Comparison of ENCODE assay signal across 14 mouse cellular contexts in the genomic region with DNA sequence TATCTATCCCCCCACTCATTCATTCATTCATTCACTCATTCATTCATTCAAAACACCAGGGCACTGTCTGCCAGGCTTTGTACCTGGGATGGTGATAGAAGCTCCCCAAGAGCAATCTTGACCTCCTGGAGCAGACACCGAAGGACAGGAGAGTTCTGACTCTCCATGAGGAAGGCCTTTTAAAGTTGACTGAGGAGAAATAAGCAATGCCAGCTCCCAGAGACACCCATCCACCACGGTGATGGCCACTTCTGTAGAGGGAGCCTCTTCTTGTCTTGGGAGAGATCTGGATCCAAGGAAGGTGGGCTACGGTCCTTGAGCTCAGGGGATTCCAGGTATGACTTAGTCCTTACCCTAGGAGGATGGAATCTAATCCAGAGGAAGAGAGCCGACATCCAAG. TPM values are rescaled to one million over a fixed set of nuclear protein-coding genes. Genes with fewer than 3 reads are reported as not detected.
DNase-seq lines count a peak whose midpoint lies in the region; TF ChIP-seq lines count a peak whose summit lies in the region.
"Had no signal": no experiment of that assay in that cellular context is flagged by ENCODE, and none has a peak within 500 bp of the region (broad histone marks: within the 10 kb centered on the region; RNA-seq: fewer than 3 reads in every experiment).

A gene (plus strand): TSS at position 301 of the 400 bp plus-strand sequence.

- no peak for DNase-seq in heart, adult 2 months
- DNase-seq in heart, adult 9 months (ENCODE audit: low spot score in 2 of 2), result no peak
- DNase-seq in gastrocnemius, adult 2 months, result no peak
- DNase-seq in heart, embryonic 10.5 days (ENCODE audit: low spot score), result no peak
- DNase-seq in heart, postnatal 36 days, result no peak
- no peak for DNase-seq in layer of hippocampus, adult 18-20 months (ENCODE audit: low spot score in 2 of 2)
- DNase-seq in kidney, adult 2 months, result no peak
- DNase-seq: cerebellum, adult 8-10 months; kidney, postnatal 10 days; right cerebral cortex, adult 18-20 months; thymus, adult 18-20 months had no signal

- intact Hi-C loops in heart, adult 2 months (cut with DNase I), result loop anchor here (5.0 to 10.0 kb wide), 2 partner anchors 132 to 385 kb away; a partner anchor contains a TSS
- intact Hi-C loops in gastrocnemius, adult 2 months (cut with DNase I), result loop anchor here (10.0 kb wide), 1 partner anchor 385 kb away; a partner anchor contains a TSS
- intact Hi-C loops in heart, postnatal 36 days (cut with DNase I), result no loop called here

- H3K4me1 ChIP-seq in heart, adult 2 months (ENCODE audit: control insufficient read depth, insufficient read depth, low read length), result peaks cover 7% of the 10 kb centered on the region
- H3K4me1 ChIP-seq in heart, embryonic 10.5 days, result peaks cover 64% of the 10 kb centered on the region
- no peaks in the 10 kb centered on the region; the same call in 1 of the 2 replicates for H3K4me1 ChIP-seq in kidney, adult 2 months (ENCODE audit: control insufficient read depth, insufficient read depth, low read length)

- peak within 1 kb of the TSS; percentile 50 for H3K4me3 ChIP-seq in heart, adult 2 months
- peak within 1 kb of the TSS; percentile 82 for H3K4me3 ChIP-seq in gastrocnemius, adult 2 months
- peak within 1 kb of the TSS; percentile 64 for H3K4me3 ChIP-seq in heart, embryonic 10.5 days
- H3K4me3 ChIP-seq in kidney, adult 2 months (ENCODE audit: insufficient read depth, low read depth, low read length), result no peak within 1 kb of the TSS

- WGBS in heart, adult 2 months, result 62% methylated on average over 4 of the region's 4 CpGs
- WGBS in heart, embryonic 10.5 days, result 55% methylated on average over 4 of the region's 4 CpGs
- 92% methylated on average over 4 of the region's 4 CpGs for WGBS in kidney, adult 2 months

- H3K79me2 ChIP-seq in heart, adult 2 months (replicated peaks; ENCODE audit: control insufficient read depth, insufficient read depth, low read length), result peaks cover 2% of the 10 kb centered on the region; the same call in 1 of the 2 replicates

- H3K9ac ChIP-seq in heart, adult 2 months (ENCODE audit: low read depth, low read length), result peak within 1 kb of the TSS; percentile 78

- no peaks in the 10 kb centered on the region for H3K9me3 ChIP-seq in heart, embryonic 10.5 days
- H3K9me3 ChIP-seq: G1E had no signal

- H3K27ac ChIP-seq in heart, adult 2 months, result peak within 1 kb of the TSS; percentile 94
- H3K27ac ChIP-seq in gastrocnemius, adult 2 months, result peak within 1 kb of the TSS; percentile 94
- H3K27ac ChIP-seq in heart, embryonic 10.5 days, result peak within 1 kb of the TSS; percentile 94
- H3K27ac ChIP-seq in kidney, adult 2 months (ENCODE audit: insufficient read depth, low read depth, low read length), result no peak within 1 kb of the TSS
- H3K27ac ChIP-seq: macrophage had no signal

- TF ChIP-seq CTCF in heart, adult 2 months (IDR thresholded peaks at IDR 0.05), result no peak
- TF ChIP-seq CTCF in gastrocnemius, adult 2 months (IDR thresholded peaks at IDR 0.05), result no peak
- TF ChIP-seq CTCF in kidney, adult 2 months (conservative IDR thresholded peaks at IDR 0.05; ENCODE audit: insufficient read depth, insufficient read length, low read depth, low read length), result no peak

- H3K36me3 ChIP-seq in heart, adult 2 months (ENCODE audit: control insufficient read depth, insufficient read depth, low read length), result no peaks in the 10 kb centered on the region
- H3K36me3 ChIP-seq in heart, embryonic 10.5 days, result peaks cover 32% of the 10 kb centered on the region
- H3K36me3 ChIP-seq in kidney, adult 2 months (ENCODE audit: control insufficient read depth, insufficient read depth, low read length), result no peaks in the 10 kb centered on the region

- no peak for TF ChIP-seq POLR2A in heart, adult 2 months (IDR thresholded peaks at IDR 0.05; ENCODE audit: insufficient read depth, low read depth, low read length)
- no peak for TF ChIP-seq POLR2A in kidney, adult 2 months (IDR thresholded peaks at IDR 0.05; ENCODE audit: low read depth, low read length)

- H3K27me3 ChIP-seq in heart, adult 2 months (ENCODE audit: control insufficient read depth, insufficient read depth, low read length), result no peaks in the 10 kb centered on the region
- H3K27me3 ChIP-seq in heart, embryonic 10.5 days (ENCODE audit: insufficient read depth, poor library complexity, severe bottlenecking), result no peaks in the 10 kb centered on the region
- H3K27me3 ChIP-seq in kidney, adult 2 months (replicated peaks; ENCODE audit: control insufficient read depth, insufficient read depth, low read length), result no peaks in the 10 kb centered on the region; the same call in 1 of the 2 replicates

- no peak for TF ChIP-seq EP300 in heart, adult 2 months (IDR thresholded peaks at IDR 0.05; ENCODE audit: insufficient read depth, low read depth, low read length)

RNA-seq across cellular contexts. Expression of the gene that starts here (rescaled TPM):
- 100 to 1,000 TPM; 167 to 190 TPM for total RNA-seq in heart, adult 2 months (2021)
- polyA plus RNA-seq in heart, adult 2 months (2012; rRNA removed), result 107 and 159 TPM in 2 replicates
- 100 to 1,000 TPM; 169 to 206 TPM for total RNA-seq in gastrocnemius, adult 2 months (2021)
- 185 and 294 TPM in 2 replicates for polyA plus RNA-seq in heart, embryonic 10.5 days (2016; fragmentation: Nextera tagmentation; extraction: Ambion mirVana)
- 100 to 1,000 TPM; 182 to 201 TPM for total RNA-seq in heart, postnatal 36 days (2021)
- 1 to 10 TPM in 1 of 2 experiments, under 1 TPM in 1; 0.79 to 1.1 TPM for total RNA-seq in layer of hippocampus, adult 18-20 months (2021)
- polyA plus RNA-seq in kidney, adult 2 months (2012; rRNA removed), result 5.0 and 7.9 TPM in 2 replicates
- total RNA-seq: neutrophil, adult 5-6 weeks had no signal
- polyA plus RNA-seq: macrophage had no signal

Comparison
In these comparisons a context has a peak if more than half of its experiments do, and no peak if none do; other contexts are left out.
1. RNA of the gene that starts here (total RNA-seq): 169 to 206 TPM in gastrocnemius, adult 2 months, 182 to 201 TPM in heart, postnatal 36 days and 167 to 190 TPM in heart, adult 2 months; 0.79 to 1.1 TPM in layer of hippocampus, adult 18-20 months; every median in the first group is over 10 times any median in the second.
2. RNA of the gene that starts here (polyA plus RNA-seq): 185 to 294 TPM in heart, embryonic 10.5 days and 107 to 159 TPM in heart, adult 2 months; 5.0 to 7.9 TPM in kidney, adult 2 months; every median in the first group is over 10 times any median in the second.